Mouse (Mus musculus): ENCODE measurements around the gene Casp2. TPM values are rescaled to one million over a fixed set of nuclear protein-coding genes. Genes with fewer than 3 reads are reported as not detected.

Gene Casp2
- polyA plus RNA-seq, 1 experiment = 11.7 TPM

- Histone ChIP-seq H3K79me3 (ENCODE audit: low read depth) (no peaks in the 10 kb centered on the region), H3K36me3 (ENCODE audit: control insufficient read depth, insufficient read depth) (peaks cover 6% of the 10 kb centered on the region), H3K79me2 (ENCODE audit: control insufficient read depth, insufficient read depth) (no peaks in the 10 kb centered on the region), H3ac (ENCODE audit: control insufficient read depth, insufficient read length, low read depth) (no peak overlapping the region), H3K4me3 (ENCODE audit: insufficient read depth, poor library complexity, severe bottlenecking) (no peak overlapping the region), H3K27me3 (ENCODE audit: control insufficient read depth, insufficient read depth, insufficient read length) (no peaks in the 10 kb centered on the region)
- no peak for TF ChIP-seq MYOD1 (IDR thresholded peaks at IDR 0.05; ENCODE audit: control insufficient read depth, insufficient read length, low read depth)
- no peak for TF ChIP-seq MAX (IDR thresholded peaks at IDR 0.05)
- TF ChIP-seq USF1 (IDR thresholded peaks at IDR 0.05; ENCODE audit: low read depth) = no peak
- TF ChIP-seq MYOG (IDR thresholded peaks at IDR 0.05; ENCODE audit: control insufficient read depth, extremely low read depth, insufficient read length) = no peak
- no peak for TF ChIP-seq FOSL1 (IDR thresholded peaks at IDR 0.05; ENCODE audit: insufficient read depth, low read length, poor library complexity, severe bottlenecking)
- TF ChIP-seq CEBPB (IDR thresholded peaks at IDR 0.05; ENCODE audit: low read depth) = no peak
- TF ChIP-seq CTCF (IDR thresholded peaks at IDR 0.05; ENCODE audit: control insufficient read depth, insufficient read depth, insufficient read length) = no peak
Observed at GRCm38 (mm10) chr6:42309816-42310378, 45.1 kb downstream of the Casp2 start.

GRCm38 (mm10) chr6:42310427-42311053 is 45.8 kb downstream of the Casp2 start:
- no peaks in the 10 kb centered on the region for H3K27me3 ChIP-seq (ENCODE audit: control insufficient read depth, insufficient read depth, insufficient read length)
- no peak for TF ChIP-seq USF1 (IDR thresholded peaks at IDR 0.05; ENCODE audit: low read depth)
- TF ChIP-seq MYOG (IDR thresholded peaks at IDR 0.05; ENCODE audit: control insufficient read depth, extremely low read depth, insufficient read length) = no peak
- no peak for TF ChIP-seq MAX (IDR thresholded peaks at IDR 0.05)
- no peak for TF ChIP-seq FOSL1 (IDR thresholded peaks at IDR 0.05; ENCODE audit: insufficient read depth, low read length, poor library complexity, severe bottlenecking)
- no peak for TF ChIP-seq CEBPB (IDR thresholded peaks at IDR 0.05; ENCODE audit: low read depth)
- no peak for TF ChIP-seq CTCF (IDR thresholded peaks at IDR 0.05; ENCODE audit: control insufficient read depth, insufficient read depth, insufficient read length)
- no peak for TF ChIP-seq MYOD1 (IDR thresholded peaks at IDR 0.05; ENCODE audit: control insufficient read depth, insufficient read length, low read depth)
- H3K36me3 ChIP-seq (ENCODE audit: control insufficient read depth, insufficient read depth) = peaks cover 6% of the 10 kb centered on the region
- H3ac ChIP-seq (ENCODE audit: control insufficient read depth, insufficient read length, low read depth) = no peak overlapping the region
- H3K4me3 ChIP-seq (ENCODE audit: insufficient read depth, poor library complexity, severe bottlenecking) = no peak overlapping the region
- no peaks in the 10 kb centered on the region for H3K79me2 ChIP-seq (ENCODE audit: control insufficient read depth, insufficient read depth)
- H3K79me3 ChIP-seq (ENCODE audit: low read depth) = no peaks in the 10 kb centered on the region

- H3K4me3 ChIP-seq (ENCODE audit: insufficient read depth, poor library complexity, severe bottlenecking) = no peak overlapping the region
- TF ChIP-seq MAX (IDR thresholded peaks at IDR 0.05) (no peak), CTCF (IDR thresholded peaks at IDR 0.05; ENCODE audit: control insufficient read depth, insufficient read depth, insufficient read length) (no peak), USF1 (IDR thresholded peaks at IDR 0.05; ENCODE audit: low read depth) (no peak), MYOD1 (IDR thresholded peaks at IDR 0.05; ENCODE audit: control insufficient read depth, insufficient read length, low read depth) (no peak), MYOG (IDR thresholded peaks at IDR 0.05; ENCODE audit: control insufficient read depth, extremely low read depth, insufficient read length) (no peak), FOSL1 (IDR thresholded peaks at IDR 0.05; ENCODE audit: insufficient read depth, low read length, poor library complexity, severe bottlenecking) (no peak), CEBPB (IDR thresholded peaks at IDR 0.05; ENCODE audit: low read depth) (no peak)
- no peaks in the 10 kb centered on the region for H3K79me2 ChIP-seq (ENCODE audit: control insufficient read depth, insufficient read depth)
- H3K79me3 ChIP-seq (ENCODE audit: low read depth) = no peaks in the 10 kb centered on the region
- no peaks in the 10 kb centered on the region for H3K27me3 ChIP-seq (ENCODE audit: control insufficient read depth, insufficient read depth, insufficient read length)
- peaks cover 8% of the 10 kb centered on the region for H3K36me3 ChIP-seq (ENCODE audit: control insufficient read depth, insufficient read depth)
- H3ac ChIP-seq (ENCODE audit: control insufficient read depth, insufficient read length, low read depth) = no peak overlapping the region
Observed at GRCm38 (mm10) chr6:42318293-42318692, 53.5 kb downstream of the Casp2 start.

- Histone ChIP-seq H3K27me3 (ENCODE audit: control insufficient read depth, insufficient read depth, insufficient read length) (no peaks in the 10 kb centered on the region), H3K79me3 (ENCODE audit: low read depth) (no peaks in the 10 kb centered on the region), H3K79me2 (ENCODE audit: control insufficient read depth, insufficient read depth) (no peaks in the 10 kb centered on the region), H3K4me3 (ENCODE audit: insufficient read depth, poor library complexity, severe bottlenecking) (peak overlapping the region; percentile 39), H3K36me3 (ENCODE audit: control insufficient read depth, insufficient read depth) (peaks cover 6% of the 10 kb centered on the region), H3ac (ENCODE audit: control insufficient read depth, insufficient read length, low read depth) (peak overlapping the region; percentile 71)
- TF ChIP-seq MAX (IDR thresholded peaks at IDR 0.05) (no peak), USF1 (IDR thresholded peaks at IDR 0.05; ENCODE audit: low read depth) (no peak), MYOG (IDR thresholded peaks at IDR 0.05; ENCODE audit: control insufficient read depth, extremely low read depth, insufficient read length) (no peak), CEBPB (IDR thresholded peaks at IDR 0.05; ENCODE audit: low read depth) (no peak), CTCF (IDR thresholded peaks at IDR 0.05; ENCODE audit: control insufficient read depth, insufficient read depth, insufficient read length) (no peak), MYOD1 (IDR thresholded peaks at IDR 0.05; ENCODE audit: control insufficient read depth, insufficient read length, low read depth) (no peak), FOSL1 (IDR thresholded peaks at IDR 0.05; ENCODE audit: insufficient read depth, low read length, poor library complexity, severe bottlenecking) (no peak)
Observed at GRCm38 (mm10) chr6:42323371-42324066, 58.7 kb downstream of the Casp2 start.

GRCm38 (mm10) chr6:42324067-42324481 is 59.3 kb downstream of the Casp2 start:
- Histone ChIP-seq H3K27me3 (ENCODE audit: control insufficient read depth, insufficient read depth, insufficient read length) (no peaks in the 10 kb centered on the region), H3ac (ENCODE audit: control insufficient read depth, insufficient read length, low read depth) (peak overlapping the region; percentile 71), H3K79me3 (ENCODE audit: low read depth) (no peaks in the 10 kb centered on the region), H3K36me3 (ENCODE audit: control insufficient read depth, insufficient read depth) (peaks cover under 1% of the 10 kb centered on the region), H3K79me2 (ENCODE audit: control insufficient read depth, insufficient read depth) (no peaks in the 10 kb centered on the region), H3K4me3 (ENCODE audit: insufficient read depth, poor library complexity, severe bottlenecking) (peak overlapping the region; percentile 39)
- no peak for TF ChIP-seq MYOG (IDR thresholded peaks at IDR 0.05; ENCODE audit: control insufficient read depth, extremely low read depth, insufficient read length)
- TF ChIP-seq MAX (IDR thresholded peaks at IDR 0.05) = no peak
- no peak for TF ChIP-seq USF1 (IDR thresholded peaks at IDR 0.05; ENCODE audit: low read depth)
- no peak for TF ChIP-seq MYOD1 (IDR thresholded peaks at IDR 0.05; ENCODE audit: control insufficient read depth, insufficient read length, low read depth)
- TF ChIP-seq FOSL1 (IDR thresholded peaks at IDR 0.05; ENCODE audit: insufficient read depth, low read length, poor library complexity, severe bottlenecking) = no peak
- no peak for TF ChIP-seq CEBPB (IDR thresholded peaks at IDR 0.05; ENCODE audit: low read depth)
- no peak for TF ChIP-seq CTCF (IDR thresholded peaks at IDR 0.05; ENCODE audit: control insufficient read depth, insufficient read depth, insufficient read length)
